Mouse (Mus musculus): ENCODE data around the gene Lrrc20. TPM values are rescaled to one million over a fixed set of nuclear protein-coding genes. Genes with fewer than 3 reads are reported as not detected.
A peak's percentile ranks its signal among the peaks of the same experiment; 100 is the strongest.
"Not testable (repeated sequence)": the region's sequence is repeated elsewhere in the genome, so short reads cannot be mapped to it uniquely, and the experiment has no call there.

Lrrc20 gene
- polyA plus RNA-seq, 1 experiment from 2014 or later, result 10.1 TPM

- H3K27ac ChIP-seq (replicated peaks), result peak overlapping the region; percentile 93
- WGBS, result 13% methylated on average over 8 of the region's 8 CpGs
- H3K4me3 ChIP-seq, result peak overlapping the region; percentile 100
- H3K27me3 ChIP-seq (ENCODE audit: low read depth, poor library complexity, severe bottlenecking), result no peaks in the 10 kb centered on the region
- no peaks in the 10 kb centered on the region for H3K9me3 ChIP-seq (replicated peaks)
- peaks cover 39% of the 10 kb centered on the region for H3K4me1 ChIP-seq
- peaks cover 44% of the 10 kb centered on the region for H3K36me3 ChIP-seq
- peak; percentile 19 for DNase-seq (ENCODE audit: low spot score)
These were observed 24.1 kb upstream of the Lrrc20 start for GRCm38 (mm10) chr10:61451463-61451930.

DNA sequence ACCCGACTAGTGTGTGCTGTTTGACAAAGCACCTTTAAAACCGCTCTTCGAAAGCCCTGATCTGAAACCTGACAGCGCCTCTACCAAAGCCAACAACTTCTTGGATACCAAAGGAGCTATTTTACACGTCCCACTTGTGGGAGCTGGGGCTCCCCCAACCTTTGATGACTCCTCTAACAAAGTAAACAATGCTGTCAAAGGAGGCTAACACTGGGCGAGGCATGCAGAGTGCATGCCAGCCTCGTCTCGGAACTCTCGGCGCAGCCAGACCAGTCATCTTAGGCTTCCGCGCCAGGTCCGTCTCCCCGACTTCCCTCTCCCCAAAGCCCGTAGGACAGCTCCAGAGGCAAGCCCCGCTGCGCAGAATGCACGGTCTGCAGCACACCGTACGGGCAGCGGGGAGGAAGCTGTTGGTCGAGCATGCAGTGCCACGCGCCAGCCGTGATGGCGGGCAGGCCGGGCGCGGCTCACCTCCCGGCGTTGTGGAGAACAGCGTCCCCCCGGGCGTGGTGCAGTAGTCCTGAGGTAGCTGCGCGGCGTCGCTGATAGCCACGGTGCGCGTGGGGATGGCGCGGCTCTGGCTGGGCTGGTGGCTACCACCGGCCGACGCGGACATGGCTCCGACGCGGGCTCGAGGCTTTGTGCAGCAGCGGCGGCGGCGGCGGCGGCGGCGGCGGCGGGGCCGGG, 23.5 kb upstream of the Lrrc20 start:
- no peak for DNase-seq (ENCODE audit: low spot score)
- no peaks in the 10 kb centered on the region for H3K9me3 ChIP-seq (replicated peaks)
- H3K4me1 ChIP-seq, result peaks cover 35% of the 10 kb centered on the region
- H3K4me3 ChIP-seq, result peak overlapping the region; percentile 100
- H3K27ac ChIP-seq (replicated peaks), result peak overlapping the region; percentile 93
- H3K36me3 ChIP-seq, result peaks cover 38% of the 10 kb centered on the region
- under 1% methylated on average over 50 of the region's 62 CpGs for WGBS
- H3K27me3 ChIP-seq (ENCODE audit: low read depth, poor library complexity, severe bottlenecking), result no peaks in the 10 kb centered on the region

DNA sequence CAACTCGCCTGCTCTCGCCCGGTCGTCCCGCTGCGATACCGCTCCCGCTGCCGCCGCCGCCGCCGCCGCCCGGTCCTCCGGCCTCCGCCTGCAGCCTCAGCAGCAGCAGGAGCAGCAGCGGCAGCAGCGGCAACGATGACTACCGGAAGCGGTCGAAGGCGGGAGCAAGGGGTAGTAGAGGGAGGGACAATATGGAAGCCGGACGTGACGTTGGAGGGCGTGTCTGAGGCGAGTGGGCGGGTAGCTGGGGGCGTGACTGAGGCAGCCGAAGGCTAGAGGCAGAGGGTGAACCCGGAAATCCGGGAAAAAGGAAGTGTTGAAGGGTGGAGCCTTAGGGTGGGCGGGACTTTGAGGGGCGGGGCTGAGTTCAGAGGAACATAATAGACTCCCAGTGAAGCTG, 23.0 kb upstream of the Lrrc20 start, which contains the start of gene Eif4ebp2:
Gene Eif4ebp2, minus strand, starts transcription at position 17 of the 400 bp plus-strand sequence.
- WGBS, result under 1% methylated on average over 31 of the region's 36 CpGs
- no peaks in the 10 kb centered on the region for H3K27me3 ChIP-seq (ENCODE audit: low read depth, poor library complexity, severe bottlenecking)
- H3K4me3 ChIP-seq, result peak within 1 kb of the TSS; percentile 100
- no peaks in the 10 kb centered on the region for H3K9me3 ChIP-seq (replicated peaks)
- H3K27ac ChIP-seq (replicated peaks), result peak within 1 kb of the TSS; percentile 93
- peaks cover 32% of the 10 kb centered on the region for H3K36me3 ChIP-seq
- peaks cover 31% of the 10 kb centered on the region for H3K4me1 ChIP-seq
- peak; percentile 100 for DNase-seq (ENCODE audit: low spot score)

DNA sequence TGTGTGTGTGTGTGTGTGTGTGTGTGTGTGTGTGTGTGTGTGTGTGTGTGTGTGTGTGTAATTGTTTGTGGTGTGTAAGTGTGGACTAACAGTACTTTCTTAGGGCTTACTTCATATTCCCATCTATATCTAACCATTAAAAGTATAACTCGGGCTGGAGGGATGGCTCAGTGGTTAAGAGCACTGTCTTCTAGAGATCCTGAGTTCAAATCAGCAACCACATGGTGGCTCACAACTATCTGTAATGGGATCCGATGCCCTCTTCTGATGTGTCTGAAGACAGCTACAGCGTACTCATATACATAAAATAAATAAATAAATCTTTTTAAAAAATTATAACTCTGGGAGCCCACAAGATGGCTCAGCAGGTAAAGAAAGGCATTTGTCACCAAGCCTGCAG, 22.4 kb upstream of the Lrrc20 start:
- 84% methylated on average over 3 of the region's 3 CpGs for WGBS

GRCm38 (mm10) chr10:61457182-61457581, 18.4 kb upstream of the Lrrc20 start:
- DNase-seq (ENCODE audit: low spot score), result no peak
- no peaks in the 10 kb centered on the region for H3K27me3 ChIP-seq (ENCODE audit: low read depth, poor library complexity, severe bottlenecking)
- no peaks in the 10 kb centered on the region for H3K4me1 ChIP-seq
- no peak overlapping the region for H3K27ac ChIP-seq (replicated peaks)
- H3K4me3 ChIP-seq, result no peak overlapping the region
- WGBS, result 73% methylated on average over 3 of the region's 3 CpGs
- no peaks in the 10 kb centered on the region for H3K36me3 ChIP-seq
- no peaks in the 10 kb centered on the region for H3K9me3 ChIP-seq (replicated peaks)

More for the DNA sequence above, 22.4 kb upstream of the Lrrc20 start:
- H3K27ac ChIP-seq (replicated peaks), result peak overlapping the region; percentile 93; the same call in 1 of the 2 replicates
- not testable (repeated sequence) for H3K9me3 ChIP-seq (replicated peaks); H3K27me3 ChIP-seq (ENCODE audit: low read depth, poor library complexity, severe bottlenecking); DNase-seq (ENCODE audit: low spot score)
- H3K4me1 ChIP-seq, result peaks cover 27% of the 10 kb centered on the region
- H3K4me3 ChIP-seq, result peak overlapping the region; percentile 100
- peaks cover 27% of the 10 kb centered on the region for H3K36me3 ChIP-seq

GRCm38 (mm10) chr10:61465009-61465408, 10.6 kb upstream of the Lrrc20 start:
- Histone ChIP-seq H3K27ac (replicated peaks) (no peak overlapping the region), H3K4me1 (no peaks in the 10 kb centered on the region; the same call in 1 of the 2 replicates), H3K4me3 (no peak overlapping the region), H3K36me3 (no peaks in the 10 kb centered on the region), H3K27me3 (ENCODE audit: low read depth, poor library complexity, severe bottlenecking) (no peaks in the 10 kb centered on the region), H3K9me3 (replicated peaks) (no peaks in the 10 kb centered on the region)
- WGBS, result 86% methylated on average over 4 of the region's 4 CpGs
- DNase-seq (ENCODE audit: low spot score), result no peak

- no peak overlapping the region for H3K27ac ChIP-seq (replicated peaks)
- H3K4me1 ChIP-seq, result no peaks in the 10 kb centered on the region; the same call in 1 of the 2 replicates
- 67% methylated on average over 8 of the region's 8 CpGs for WGBS
- no peaks in the 10 kb centered on the region for H3K9me3 ChIP-seq (replicated peaks)
- no peaks in the 10 kb centered on the region for H3K27me3 ChIP-seq (ENCODE audit: low read depth, poor library complexity, severe bottlenecking)
- no peak overlapping the region for H3K4me3 ChIP-seq
- no peak for DNase-seq (ENCODE audit: low spot score)
- no peaks in the 10 kb centered on the region for H3K36me3 ChIP-seq
These were observed 9.4 kb upstream of the Lrrc20 start for GRCm38 (mm10) chr10:61466242-61466641.

- Histone ChIP-seq H3K27ac (replicated peaks) (no peak overlapping the region), H3K27me3 (ENCODE audit: low read depth, poor library complexity, severe bottlenecking) (no peaks in the 10 kb centered on the region), H3K9me3 (replicated peaks) (no peaks in the 10 kb centered on the region), H3K36me3 (no peaks in the 10 kb centered on the region), H3K4me1 (no peaks in the 10 kb centered on the region; the same call in 1 of the 2 replicates), H3K4me3 (no peak overlapping the region)
- peak; percentile 42 for DNase-seq (ENCODE audit: low spot score)
- 33% methylated on average over 5 of the region's 5 CpGs for WGBS
These were observed 8.7 kb upstream of the Lrrc20 start for GRCm38 (mm10) chr10:61466873-61467272.

- Histone ChIP-seq H3K27ac (replicated peaks) (no peak overlapping the region), H3K27me3 (ENCODE audit: low read depth, poor library complexity, severe bottlenecking) (no peaks in the 10 kb centered on the region), H3K9me3 (replicated peaks) (no peaks in the 10 kb centered on the region), H3K4me3 (no peak overlapping the region), H3K4me1 (no peaks in the 10 kb centered on the region; the same call in 1 of the 2 replicates), H3K36me3 (no peaks in the 10 kb centered on the region)
- WGBS, result 74% methylated on average over 7 of the region's 7 CpGs
- DNase-seq (ENCODE audit: low spot score), result no peak
These were observed 6.7 kb upstream of the Lrrc20 start for GRCm38 (mm10) chr10:61468900-61469299.

- H3K4me1 ChIP-seq, result peaks cover 30% of the 10 kb centered on the region
- DNase-seq (ENCODE audit: low spot score), result no peak
- peaks cover 23% of the 10 kb centered on the region for H3K27me3 ChIP-seq (ENCODE audit: low read depth, poor library complexity, severe bottlenecking)
- no peaks in the 10 kb centered on the region for H3K36me3 ChIP-seq
- 80% methylated on average over 3 of the region's 3 CpGs for WGBS
- no peak overlapping the region for H3K4me3 ChIP-seq
- H3K27ac ChIP-seq (replicated peaks), result no peak overlapping the region
- no peaks in the 10 kb centered on the region for H3K9me3 ChIP-seq (replicated peaks)
These were observed 2.0 kb upstream of the Lrrc20 start for GRCm38 (mm10) chr10:61473640-61474039.

GRCm38 (mm10) chr10:61474344-61474743, 1.3 kb upstream of the Lrrc20 start:
- no peak overlapping the region for H3K27ac ChIP-seq (replicated peaks)
- no peak for DNase-seq (ENCODE audit: low spot score)
- 78% methylated on average over 1 of the region's 1 CpGs for WGBS
- peak overlapping the region; percentile 90; the same call in 1 of the 2 replicates for H3K4me3 ChIP-seq
- peaks cover 30% of the 10 kb centered on the region for H3K4me1 ChIP-seq
- H3K36me3 ChIP-seq, result no peaks in the 10 kb centered on the region
- no peaks in the 10 kb centered on the region for H3K9me3 ChIP-seq (replicated peaks)
- peaks cover 23% of the 10 kb centered on the region for H3K27me3 ChIP-seq (ENCODE audit: low read depth, poor library complexity, severe bottlenecking)

GRCm38 (mm10) chr10:61476440-61477165, 1.0 kb downstream of the Lrrc20 start:
- Histone ChIP-seq H3K27ac (replicated peaks) (peak overlapping the region; percentile 93), H3K27me3 (ENCODE audit: low read depth, poor library complexity, severe bottlenecking) (peaks cover 23% of the 10 kb centered on the region), H3K9me3 (replicated peaks) (no peaks in the 10 kb centered on the region), H3K4me1 (peaks cover 30% of the 10 kb centered on the region), H3K36me3 (no peaks in the 10 kb centered on the region), H3K4me3 (peak overlapping the region; percentile 90)
- 3% methylated on average over 15 of the region's 15 CpGs for WGBS
- DNase-seq (ENCODE audit: low spot score), result no peak

GRCm38 (mm10) chr10:61479461-61479860, 3.9 kb downstream of the Lrrc20 start:
- H3K4me1 ChIP-seq, result peaks cover 28% of the 10 kb centered on the region
- 94% methylated on average over 10 of the region's 10 CpGs for WGBS

More at GRCm38 (mm10) chr10:61479461-61479860, 3.9 kb downstream of the Lrrc20 start:
- Histone ChIP-seq H3K9me3 (replicated peaks) (no peaks in the 10 kb centered on the region), H3K27me3 (ENCODE audit: low read depth, poor library complexity, severe bottlenecking) (peaks cover 23% of the 10 kb centered on the region), H3K4me3 (no peak overlapping the region), H3K27ac (replicated peaks) (no peak overlapping the region), H3K36me3 (no peaks in the 10 kb centered on the region)
- DNase-seq (ENCODE audit: low spot score), result no peak

Data from midbrain, embryonic 10.5 days (tissue).